Mouse (Mus musculus) brain, adult 10 weeks (tissue): ENCODE measurements around the gene Hist1h2bh. TPM values are rescaled to one million over a fixed set of nuclear protein-coding genes. Genes with fewer than 3 reads are reported as not detected.

Experiments
- polyA plus RNA-seq: library from polyadenylated mRNA; stranded (reverse); fragments of 350-450 nt; fragmentation: Illumina TruSeq; extraction: RNeasy Lipid Tissue Mini Kit (QIAGEN cat#74804); gene quantifications from one replicate; pipeline ENCODE4 v1.2.3, GENCODE M21; 2015; ENCODE audit warnings: low read depth, low replicate concordance

Hist1h2bh gene
- polyA plus RNA-seq = 0.37 TPM

DNA sequence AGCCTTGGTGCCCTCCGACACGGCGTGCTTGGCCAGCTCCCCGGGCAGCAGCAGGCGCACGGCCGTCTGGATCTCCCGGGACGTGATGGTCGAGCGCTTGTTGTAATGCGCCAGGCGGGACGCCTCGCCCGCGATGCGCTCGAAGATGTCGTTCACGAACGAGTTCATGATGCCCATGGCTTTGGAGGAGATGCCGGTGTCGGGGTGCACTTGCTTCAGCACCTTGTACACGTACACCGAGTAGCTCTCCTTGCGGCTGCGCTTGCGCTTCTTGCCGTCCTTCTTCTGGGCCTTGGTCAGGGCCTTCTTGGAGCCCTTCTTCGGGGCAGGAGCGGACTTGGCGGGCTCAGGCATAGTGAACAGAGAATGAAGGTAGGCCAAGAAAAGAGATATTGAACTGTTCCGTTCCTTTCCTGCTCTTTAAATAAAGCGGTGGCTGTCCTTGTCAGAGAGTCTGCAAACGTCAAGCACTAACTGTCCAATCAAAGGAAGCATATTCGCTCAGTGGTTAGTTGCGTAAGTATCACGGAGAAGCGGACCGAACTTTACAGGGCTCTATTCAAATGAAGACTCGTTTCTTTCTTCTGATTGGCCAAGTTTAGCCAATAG, at the start of gene Hist1h2bh:
TSS of gene Hist1h2bh (minus strand) at position 394 of the 609 bp plus-strand sequence.

DNA sequence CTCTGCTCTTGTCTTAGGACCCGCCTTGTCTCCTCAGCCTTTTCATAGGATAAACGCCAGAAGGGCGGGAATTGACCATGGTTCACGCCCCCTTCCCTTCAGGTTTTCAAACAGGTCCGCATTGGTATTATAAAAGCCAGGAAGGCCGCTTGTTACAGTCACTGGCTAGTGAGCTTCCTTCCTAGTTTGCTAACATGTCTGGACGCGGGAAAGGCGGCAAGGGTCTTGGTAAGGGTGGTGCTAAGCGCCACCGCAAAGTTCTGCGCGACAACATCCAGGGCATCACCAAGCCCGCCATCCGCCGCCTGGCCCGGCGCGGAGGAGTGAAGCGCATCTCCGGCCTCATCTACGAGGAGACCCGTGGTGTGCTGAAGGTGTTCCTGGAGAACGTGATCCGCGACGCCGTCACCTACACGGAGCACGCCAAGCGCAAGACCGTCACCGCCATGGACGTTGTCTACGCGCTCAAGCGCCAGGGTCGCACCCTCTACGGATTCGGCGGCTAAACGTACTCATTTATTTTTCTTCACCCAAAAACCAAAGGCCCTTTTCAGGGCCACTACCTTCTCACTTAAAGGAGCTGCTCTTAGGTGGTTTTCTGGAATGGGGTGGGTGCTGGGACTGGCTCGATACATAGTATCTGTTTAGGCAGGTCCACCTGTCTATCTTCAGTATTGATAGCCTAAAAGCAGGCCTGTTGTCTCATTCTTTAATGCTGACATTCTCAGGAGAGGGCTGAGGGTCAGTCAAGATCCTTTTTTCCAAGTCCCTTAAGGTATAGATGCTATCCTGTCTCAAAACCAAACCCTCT, 38.4 kb upstream of the Hist1h2bh start, which contains the start of gene Hist1h4d:
TSS of gene Hist1h4d (plus strand) at position 191 of the 811 bp plus-strand sequence.

DNA sequence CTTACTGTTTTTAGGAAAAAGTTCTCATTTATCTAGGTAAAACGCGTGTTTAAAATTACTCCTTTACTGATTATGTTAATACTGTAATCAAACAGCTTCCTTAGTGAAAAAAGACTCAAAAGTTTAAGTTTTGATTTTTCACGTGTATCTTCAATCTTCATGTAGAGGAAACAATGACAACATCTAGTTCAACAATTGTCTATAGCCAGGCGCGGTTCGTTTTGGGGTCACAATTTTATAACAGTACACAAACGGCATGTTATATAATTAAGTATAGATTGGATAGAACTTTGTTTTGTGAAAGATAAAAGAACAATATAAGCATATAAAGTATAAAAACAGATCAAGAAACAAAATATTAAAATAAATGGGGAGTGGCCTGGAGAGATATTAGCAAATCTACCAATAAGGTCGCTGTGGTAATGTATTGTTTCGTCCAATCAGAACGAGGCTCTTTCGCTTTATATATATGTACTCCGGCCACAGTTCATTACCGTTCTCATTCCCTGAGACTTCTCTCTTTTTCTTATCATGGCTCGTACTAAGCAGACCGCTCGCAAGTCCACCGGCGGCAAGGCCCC, 32.2 kb upstream of the Hist1h2bh start, which contains the start of gene Hist1h3d:
TSS of gene Hist1h3d (plus strand) at position 493 of the 581 bp plus-strand sequence.

DNA sequence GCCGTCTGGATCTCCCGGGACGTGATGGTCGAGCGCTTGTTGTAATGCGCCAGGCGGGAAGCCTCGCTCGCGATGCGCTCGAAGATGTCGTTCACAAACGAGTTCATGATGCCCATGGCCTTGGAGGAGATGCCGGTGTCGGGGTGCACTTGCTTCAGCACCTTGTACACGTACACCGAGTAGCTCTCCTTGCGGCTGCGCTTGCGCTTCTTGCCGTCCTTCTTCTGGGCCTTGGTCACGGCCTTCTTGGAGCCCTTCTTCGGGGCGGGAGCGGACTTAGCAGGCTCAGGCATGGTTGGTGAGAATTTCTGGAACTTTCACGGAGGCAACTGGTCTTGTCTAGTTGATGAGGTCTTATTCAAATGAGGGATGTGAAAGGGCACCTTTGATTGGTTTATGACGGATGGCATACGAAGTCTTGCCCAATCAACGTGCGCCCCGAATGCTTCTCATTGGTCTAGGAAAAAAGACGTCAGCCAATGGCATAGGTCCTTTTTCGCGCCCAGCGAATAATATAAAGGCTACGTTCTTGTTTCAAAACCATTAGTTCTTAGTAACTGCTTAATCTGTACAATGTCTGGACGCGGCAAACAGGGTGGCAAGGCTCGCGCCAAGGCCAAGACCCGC, 30.8 kb upstream of the Hist1h2bh start, which contains the start of the genes Hist1h2bf and Hist1h2ad:
TSS of gene Hist1h2bf (minus strand) at position 299 of the 627 bp plus-strand sequence.
TSS of gene Hist1h2ad (plus strand) at position 484 of the 627 bp plus-strand sequence.

DNA sequence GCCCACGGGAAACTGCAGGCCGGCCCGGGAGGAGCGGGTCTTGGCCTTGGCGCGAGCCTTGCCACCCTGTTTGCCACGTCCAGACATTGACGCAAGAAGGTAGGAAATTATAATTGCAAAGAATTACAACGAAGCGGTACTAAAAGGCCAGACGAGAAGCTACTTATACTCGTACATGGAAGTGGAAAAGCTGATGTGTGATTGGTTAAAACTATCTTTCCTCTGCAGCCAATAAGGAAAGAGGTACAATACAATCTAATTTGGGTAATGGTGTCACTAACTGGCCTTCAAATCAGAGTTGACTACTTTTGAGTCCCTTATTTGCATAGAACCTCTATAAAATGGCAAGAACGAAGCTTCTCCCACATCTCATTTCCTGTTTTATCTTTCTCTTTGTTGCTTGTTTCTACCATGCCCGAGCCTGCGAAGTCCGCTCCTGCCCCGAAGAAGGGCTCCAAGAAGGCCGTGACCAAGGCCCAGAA, 27.9 kb upstream of the Hist1h2bh start, which contains the start of the genes Hist1h2ae and Hist1h2bg:
TSS of gene Hist1h2ae (minus strand) at position 199 of the 482 bp plus-strand sequence.
TSS of gene Hist1h2bg (plus strand) at position 375 of the 482 bp plus-strand sequence.

DNA sequence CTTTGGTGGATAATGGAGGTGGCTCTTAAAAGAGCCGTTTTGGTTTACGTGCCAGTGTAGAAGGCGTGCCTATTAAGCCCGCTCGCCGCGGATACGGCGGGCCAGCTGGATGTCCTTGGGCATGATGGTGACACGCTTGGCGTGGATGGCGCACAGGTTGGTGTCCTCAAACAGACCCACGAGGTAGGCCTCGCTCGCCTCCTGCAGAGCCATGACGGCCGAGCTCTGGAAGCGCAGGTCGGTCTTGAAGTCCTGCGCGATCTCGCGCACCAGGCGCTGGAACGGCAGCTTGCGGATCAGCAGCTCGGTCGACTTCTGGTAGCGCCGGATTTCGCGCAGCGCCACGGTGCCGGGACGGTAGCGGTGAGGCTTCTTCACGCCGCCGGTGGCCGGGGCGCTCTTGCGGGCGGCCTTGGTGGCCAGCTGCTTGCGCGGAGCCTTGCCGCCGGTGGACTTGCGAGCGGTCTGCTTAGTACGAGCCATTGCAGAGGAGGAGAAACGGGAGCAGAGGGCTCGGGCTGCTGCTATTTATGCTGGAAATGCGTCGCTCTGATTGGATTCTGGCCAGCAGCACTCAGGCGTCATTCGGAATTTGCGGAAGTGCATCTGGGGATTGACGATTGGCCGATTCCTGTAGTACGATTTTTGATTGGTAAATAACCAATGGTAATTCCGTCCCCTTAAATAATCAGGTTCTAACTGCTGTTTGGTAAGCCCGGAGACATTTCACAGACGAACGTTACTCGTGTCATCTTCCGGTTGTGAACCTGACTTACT, 18.9 kb upstream of the Hist1h2bh start, which contains the start of gene Hist1h3e:
TSS of gene Hist1h3e (minus strand) at position 487 of the 777 bp plus-strand sequence.

DNA sequence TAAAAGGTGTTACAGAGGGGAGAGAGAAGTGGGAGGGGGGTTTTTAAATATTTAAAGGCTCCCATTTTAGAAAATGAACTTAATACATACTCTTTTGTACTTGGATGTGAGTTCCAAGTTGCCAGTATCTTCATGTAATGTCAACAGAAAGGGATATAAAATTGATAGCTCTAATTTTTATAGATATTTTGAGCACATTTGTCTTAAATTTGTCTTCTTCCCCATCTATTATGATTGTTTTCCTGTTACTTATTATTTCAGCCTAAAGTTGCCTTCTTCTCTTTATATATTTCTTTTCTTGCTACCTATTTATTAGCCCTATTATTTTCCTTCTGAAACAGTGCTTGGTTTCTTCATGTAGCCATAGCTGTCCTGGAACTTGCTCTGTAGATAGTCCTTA, 9.8 kb upstream of the Hist1h2bh start, which contains the start of gene Hist1h1d:
TSS of gene Hist1h1d (plus strand) at position 301 of the 400 bp plus-strand sequence.

DNA sequence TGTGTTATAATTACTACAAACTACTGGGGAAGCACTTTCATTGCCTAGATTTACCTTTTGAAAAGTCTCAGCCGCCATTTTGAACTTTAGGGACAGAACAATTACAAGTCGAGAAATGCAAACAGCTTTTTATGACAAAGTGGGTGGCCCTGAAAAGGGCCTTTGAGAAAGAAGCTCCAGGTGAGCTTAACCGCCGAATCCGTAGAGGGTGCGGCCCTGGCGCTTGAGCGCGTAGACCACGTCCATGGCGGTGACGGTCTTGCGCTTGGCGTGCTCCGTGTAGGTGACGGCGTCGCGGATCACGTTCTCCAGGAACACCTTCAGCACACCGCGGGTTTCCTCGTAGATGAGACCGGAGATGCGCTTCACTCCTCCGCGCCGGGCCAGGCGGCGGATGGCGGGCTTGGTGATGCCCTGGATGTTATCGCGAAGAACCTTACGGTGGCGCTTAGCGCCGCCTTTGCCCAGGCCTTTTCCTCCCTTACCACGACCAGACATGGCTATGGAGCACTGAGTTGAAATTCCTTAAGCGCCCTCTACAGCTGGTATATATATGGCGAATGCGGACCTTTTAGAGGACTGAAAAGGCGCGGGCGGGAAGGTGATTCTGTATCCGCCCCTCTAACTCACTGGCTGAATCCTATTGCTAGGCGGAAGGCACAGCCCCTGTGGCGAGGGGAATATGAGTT, 8.1 kb upstream of the Hist1h2bh start, which contains the start of gene Hist1h4f:
TSS of gene Hist1h4f (minus strand) at position 503 of the 689 bp plus-strand sequence.

DNA sequence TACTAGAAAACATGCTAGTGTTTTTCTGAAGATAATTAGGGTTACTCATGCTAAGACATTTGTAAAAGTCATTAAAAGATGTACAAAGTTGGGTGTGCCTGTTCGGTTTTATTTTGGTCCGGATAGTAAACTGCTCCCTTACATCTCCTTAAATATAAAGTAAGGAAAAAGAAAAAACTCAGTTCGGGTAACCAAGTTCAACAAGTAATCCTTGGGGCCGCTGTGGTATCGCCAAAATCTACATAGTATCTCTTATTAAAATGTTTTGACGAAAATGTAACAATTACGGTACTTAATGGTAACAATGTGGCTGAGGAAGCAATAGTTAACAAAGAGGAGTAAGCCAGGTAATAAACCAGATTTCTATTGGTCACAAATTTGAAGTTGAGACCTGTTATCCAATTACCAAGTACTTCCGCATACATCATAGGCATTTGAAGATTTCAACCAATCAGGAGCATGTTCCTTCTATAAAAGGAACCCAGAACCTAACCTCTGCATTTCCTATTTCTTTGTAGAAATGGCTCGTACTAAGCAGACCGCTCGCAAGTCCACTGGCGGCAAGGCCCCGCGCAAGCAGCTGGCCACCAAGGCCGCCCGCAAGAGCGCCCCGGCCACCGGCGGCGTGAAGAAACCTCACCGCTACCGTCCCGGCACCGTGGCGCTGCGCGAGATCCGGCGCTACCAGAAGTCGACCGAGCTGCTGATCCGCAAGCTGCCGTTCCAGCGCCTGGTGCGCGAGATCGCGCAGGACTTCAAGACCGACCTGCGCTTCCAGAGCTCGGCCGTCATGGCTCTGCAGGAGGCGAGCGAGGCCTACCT, 984 bp upstream of the Hist1h2bh start, which contains the start of gene Hist1h3f:
TSS of gene Hist1h3f (plus strand) at position 88 of the 822 bp plus-strand sequence.

DNA sequence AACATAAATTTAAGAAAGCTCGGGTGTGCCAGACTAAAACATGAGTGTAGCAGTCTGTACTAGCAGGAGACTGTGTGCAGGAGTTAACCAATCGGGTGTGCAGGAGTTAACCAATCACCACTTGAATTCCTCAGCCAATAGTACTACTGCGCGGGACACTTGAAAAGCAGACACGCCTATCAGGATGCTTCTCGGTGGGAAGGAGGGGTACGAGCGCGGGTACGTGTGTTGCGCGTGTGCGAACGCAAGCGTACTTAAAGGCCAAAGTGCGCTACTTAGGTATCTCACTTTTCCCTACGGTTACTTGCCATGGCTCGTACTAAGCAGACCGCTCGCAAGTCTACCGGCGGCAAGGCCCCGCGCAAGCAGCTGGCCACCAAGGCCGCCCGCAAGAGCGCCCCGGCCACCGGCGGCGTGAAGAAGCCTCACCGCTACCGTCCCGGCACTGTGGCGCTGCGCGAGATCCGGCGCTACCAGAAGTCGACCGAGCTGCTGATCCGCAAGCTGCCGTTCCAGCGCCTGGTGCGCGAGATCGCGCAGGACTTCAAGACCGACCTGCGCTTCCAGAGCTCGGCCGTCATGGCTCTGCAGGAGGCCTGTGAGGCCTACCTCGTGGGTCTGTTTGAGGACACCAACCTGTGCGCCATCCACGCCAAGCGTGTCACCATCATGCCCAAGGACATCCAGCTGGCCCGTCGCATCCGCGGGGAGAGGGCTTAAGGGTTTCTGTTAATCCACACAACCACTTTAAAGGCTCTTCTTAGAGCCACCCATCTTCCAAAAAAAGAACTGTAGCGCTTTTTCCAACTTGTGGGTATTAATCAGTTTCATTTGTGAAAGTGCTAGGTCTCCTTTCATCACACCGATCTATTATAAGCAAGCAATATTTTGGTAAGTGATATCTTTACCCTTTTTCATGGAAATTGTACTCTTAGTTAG, 7.8 kb downstream of the Hist1h2bh start, which contains the start of gene Hist1h3g:
TSS of gene Hist1h3g (plus strand) at position 286 of the 939 bp plus-strand sequence.

DNA sequence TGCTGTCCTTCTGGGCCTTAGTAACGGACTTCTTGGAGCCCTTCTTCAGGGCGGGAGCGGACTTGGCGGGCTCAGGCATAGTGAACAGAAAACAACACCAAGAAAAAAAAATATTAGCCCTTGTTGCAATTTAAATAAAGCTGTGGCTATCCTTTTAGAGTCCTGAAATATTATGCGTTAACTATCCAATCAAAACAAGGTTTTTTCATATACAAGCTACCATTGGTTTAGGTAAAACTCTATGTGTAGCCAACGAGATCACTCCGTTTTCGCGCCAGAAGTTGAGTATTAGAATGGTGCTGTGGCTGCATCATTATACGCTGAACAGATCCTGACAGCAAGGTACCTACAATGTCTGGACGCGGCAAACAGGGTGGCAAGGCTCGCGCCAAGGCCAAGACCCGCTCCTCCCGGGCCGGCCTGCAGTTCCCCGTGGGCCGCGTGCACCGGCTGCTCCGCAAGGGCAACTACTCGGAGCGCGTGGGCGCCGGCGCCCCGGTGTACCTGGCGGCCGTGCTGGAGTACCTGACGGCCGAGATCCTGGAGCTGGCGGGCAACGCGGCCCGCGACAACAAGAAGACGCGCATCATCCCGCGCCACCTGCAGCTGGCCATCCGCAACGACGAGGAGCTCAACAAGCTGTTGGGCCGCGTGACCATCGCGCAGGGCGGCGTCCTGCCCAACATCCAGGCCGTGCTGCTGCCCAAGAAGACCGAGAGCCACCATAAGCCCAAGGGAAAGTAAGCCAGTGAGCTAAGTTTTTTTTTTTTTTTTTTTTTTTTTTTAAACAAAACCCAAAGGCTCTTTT, 9.4 kb downstream of the Hist1h2bh start, which contains the start of gene Hist1h2af:
TSS of gene Hist1h2af (plus strand) at position 347 of the 808 bp plus-strand sequence.

DNA sequence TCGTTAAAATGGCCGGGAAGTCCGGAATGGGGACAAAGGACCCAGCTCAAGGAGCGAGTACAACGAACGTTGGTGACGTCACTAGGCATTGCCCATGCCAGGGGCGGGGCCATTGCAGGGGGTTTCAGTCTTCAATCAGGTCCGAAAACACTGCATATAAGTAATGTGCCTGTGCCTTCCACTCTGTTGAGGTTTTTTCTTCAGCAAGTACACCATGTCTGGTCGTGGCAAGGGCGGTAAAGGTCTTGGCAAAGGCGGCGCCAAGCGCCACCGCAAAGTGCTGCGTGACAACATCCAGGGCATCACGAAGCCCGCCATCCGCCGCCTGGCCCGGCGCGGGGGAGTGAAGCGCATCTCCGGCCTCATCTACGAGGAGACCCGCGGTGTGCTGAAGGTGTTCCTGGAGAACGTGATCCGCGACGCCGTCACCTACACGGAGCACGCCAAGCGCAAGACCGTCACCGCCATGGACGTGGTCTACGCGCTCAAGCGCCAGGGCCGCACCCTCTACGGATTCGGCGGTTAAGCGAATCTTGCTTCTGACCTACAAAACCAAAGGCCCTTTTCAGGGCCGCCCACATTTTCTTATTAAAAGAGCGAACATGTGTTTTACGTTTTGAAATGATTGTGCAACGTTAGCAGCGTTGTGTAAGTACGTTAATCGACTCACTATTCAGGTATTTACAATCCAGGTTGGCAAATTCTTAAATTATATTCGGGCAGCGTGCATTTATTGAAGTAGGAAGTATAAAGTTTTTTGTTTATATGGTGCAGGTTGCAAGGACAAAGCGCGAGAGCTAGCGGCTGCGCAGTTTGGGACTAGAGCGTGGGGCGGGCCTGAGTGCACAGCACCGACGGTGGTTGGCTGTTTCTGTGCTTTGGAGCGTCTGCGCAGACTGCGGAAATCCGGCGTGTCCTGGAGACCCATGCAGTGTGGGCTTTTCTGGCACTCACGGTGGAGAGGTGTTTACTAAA, 12.0 kb downstream of the Hist1h2bh start, which contains the start of gene Hist1h4h:
TSS of gene Hist1h4h (plus strand) at position 150 of the 975 bp plus-strand sequence.

